Mouse (Mus musculus): ENCODE results near the gene Gp5. TPM values are rescaled to one million over a fixed set of nuclear protein-coding genes. Genes with fewer than 3 reads are reported as not detected.

Gp5 gene
- polyA plus RNA-seq, 1 experiment, result 0.50 TPM

GRCm38 (mm10) chr16:30299711-30300277, 10.8 kb downstream of the Gp5 start:
- Histone ChIP-seq H3K36me3 (ENCODE audit: control insufficient read depth, insufficient read depth) (no peaks in the 10 kb centered on the region), H3ac (ENCODE audit: control insufficient read depth, insufficient read length) (no peak overlapping the region), H3K4me2 (ENCODE audit: low read depth) (no peak overlapping the region), H3K27me3 (ENCODE audit: control insufficient read depth, insufficient read depth, insufficient read length) (no peaks in the 10 kb centered on the region), H3K4me3 (no peak overlapping the region), H3K79me2 (ENCODE audit: control insufficient read depth, insufficient read depth) (no peaks in the 10 kb centered on the region)
- TF ChIP-seq MYOD1 (IDR thresholded peaks at IDR 0.05; ENCODE audit: control insufficient read depth in 1 of 3, insufficient read length in 2 of 3, low read depth in 2 of 3) (no peak), REST (IDR thresholded peaks at IDR 0.05; ENCODE audit: insufficient read depth, insufficient read length) (peak; percentile 62)

DNA sequence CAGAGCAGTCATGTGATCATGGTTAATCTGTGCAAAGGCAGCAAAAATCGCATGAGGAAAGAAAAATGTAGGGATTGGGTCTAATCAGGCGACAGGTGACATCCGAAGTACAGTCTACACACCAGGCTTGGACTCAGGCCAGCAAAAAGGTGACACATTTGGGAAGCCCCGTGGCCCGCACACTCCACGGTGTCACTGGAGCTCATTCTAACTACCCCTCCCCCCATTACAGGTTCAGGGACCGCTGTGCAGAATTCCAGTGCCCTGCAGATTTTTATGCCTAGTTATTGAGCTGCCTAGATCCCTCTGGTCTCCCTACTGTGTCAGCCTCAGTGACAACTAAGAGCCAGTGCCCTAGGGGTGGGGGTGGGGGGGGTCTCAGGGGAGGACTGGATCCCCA, 13.1 kb downstream of the Gp5 start:
- no peaks in the 10 kb centered on the region for H3K36me3 ChIP-seq (ENCODE audit: control insufficient read depth, insufficient read depth)
- TF ChIP-seq MYOG (IDR thresholded peaks at IDR 0.05; ENCODE audit: control insufficient read depth in 1 of 3, insufficient read depth in 1 of 3, insufficient read length in 2 of 3, low read depth in 2 of 3) (no peak), MAX (IDR thresholded peaks at IDR 0.05; ENCODE audit: low read depth) (no peak), POLR2AphosphoS2 (IDR thresholded peaks at IDR 0.05; ENCODE audit: insufficient read length, low read depth) (no peak), TCF3 (IDR thresholded peaks at IDR 0.05; ENCODE audit: insufficient read length, low read depth) (no peak)

GRCm38 (mm10) chr16:30296601-30297275, 13.8 kb downstream of the Gp5 start:
- no peaks in the 10 kb centered on the region for H3K27me3 ChIP-seq (ENCODE audit: control insufficient read depth, insufficient read depth, insufficient read length)
- no peaks in the 10 kb centered on the region for H3K79me2 ChIP-seq (ENCODE audit: control insufficient read depth, insufficient read depth)
- H3K4me3 ChIP-seq, result no peak overlapping the region
- H3K36me3 ChIP-seq (ENCODE audit: control insufficient read depth, insufficient read depth), result no peaks in the 10 kb centered on the region
- H3K4me2 ChIP-seq (ENCODE audit: low read depth), result no peak overlapping the region
- TF ChIP-seq MAX (IDR thresholded peaks at IDR 0.05; ENCODE audit: low read depth) (no peak), POLR2AphosphoS2 (IDR thresholded peaks at IDR 0.05; ENCODE audit: insufficient read length, low read depth) (no peak), REST (IDR thresholded peaks at IDR 0.05; ENCODE audit: insufficient read depth, insufficient read length) (no peak), POLR2A (IDR thresholded peaks at IDR 0.05; ENCODE audit: insufficient read length, low read depth) (no peak), TCF12 (IDR thresholded peaks at IDR 0.05; ENCODE audit: insufficient read depth, poor library complexity, severe bottlenecking) (no peak), E2F4 (IDR thresholded peaks at IDR 0.05; ENCODE audit: insufficient read depth) (no peak), SRF (IDR thresholded peaks at IDR 0.05; ENCODE audit: control insufficient read depth, insufficient read length, low read depth) (no peak), MYOD1 (IDR thresholded peaks at IDR 0.05; ENCODE audit: control insufficient read depth in 1 of 3, insufficient read length in 2 of 3, low read depth in 2 of 3) (no peak), CEBPB (IDR thresholded peaks at IDR 0.05; ENCODE audit: insufficient read depth, poor library complexity, severe bottlenecking) (no peak), MYOG (IDR thresholded peaks at IDR 0.05; ENCODE audit: control insufficient read depth in 1 of 3, insufficient read depth in 1 of 3, insufficient read length in 2 of 3, low read depth in 2 of 3) (no peak), TCF3 (IDR thresholded peaks at IDR 0.05; ENCODE audit: insufficient read length, low read depth) (no peak), USF1 (IDR thresholded peaks at IDR 0.05; ENCODE audit: low read depth) (no peak)
- no peak overlapping the region for H3ac ChIP-seq (ENCODE audit: control insufficient read depth, insufficient read length)

More for the DNA sequence above, 13.1 kb downstream of the Gp5 start:
- Histone ChIP-seq H3K27me3 (ENCODE audit: control insufficient read depth, insufficient read depth, insufficient read length) (no peaks in the 10 kb centered on the region), H3K4me2 (ENCODE audit: low read depth) (no peak overlapping the region), H3K79me2 (ENCODE audit: control insufficient read depth, insufficient read depth) (no peaks in the 10 kb centered on the region), H3K4me3 (no peak overlapping the region), H3ac (ENCODE audit: control insufficient read depth, insufficient read length) (no peak overlapping the region)

GRCm38 (mm10) chr16:30295106-30295505, 15.5 kb downstream of the Gp5 start:
- Histone ChIP-seq H3K36me3 (ENCODE audit: control insufficient read depth, insufficient read depth) (no peaks in the 10 kb centered on the region), H3K4me2 (ENCODE audit: low read depth) (no peak overlapping the region), H3K4me3 (no peak overlapping the region), H3K79me2 (ENCODE audit: control insufficient read depth, insufficient read depth) (no peaks in the 10 kb centered on the region), H3ac (ENCODE audit: control insufficient read depth, insufficient read length) (no peak overlapping the region), H3K27me3 (ENCODE audit: control insufficient read depth, insufficient read depth, insufficient read length) (no peaks in the 10 kb centered on the region)
- TF ChIP-seq E2F4 (IDR thresholded peaks at IDR 0.05; ENCODE audit: insufficient read depth), result no peak
- TF ChIP-seq TCF3 (IDR thresholded peaks at IDR 0.05; ENCODE audit: insufficient read length, low read depth), result no peak
- TF ChIP-seq MYOD1 (IDR thresholded peaks at IDR 0.05; ENCODE audit: control insufficient read depth in 1 of 3, insufficient read length in 2 of 3, low read depth in 2 of 3), result no peak
- TF ChIP-seq CEBPB (IDR thresholded peaks at IDR 0.05; ENCODE audit: insufficient read depth, poor library complexity, severe bottlenecking), result no peak
- no peak for TF ChIP-seq POLR2A (IDR thresholded peaks at IDR 0.05; ENCODE audit: insufficient read length, low read depth)
- no peak for TF ChIP-seq USF1 (IDR thresholded peaks at IDR 0.05; ENCODE audit: low read depth)
- TF ChIP-seq MYOG (IDR thresholded peaks at IDR 0.05; ENCODE audit: control insufficient read depth in 1 of 3, insufficient read depth in 1 of 3, insufficient read length in 2 of 3, low read depth in 2 of 3), result no peak
- TF ChIP-seq SRF (IDR thresholded peaks at IDR 0.05; ENCODE audit: control insufficient read depth, insufficient read length, low read depth), result no peak
- no peak for TF ChIP-seq MAX (IDR thresholded peaks at IDR 0.05; ENCODE audit: low read depth)
- TF ChIP-seq TCF12 (IDR thresholded peaks at IDR 0.05; ENCODE audit: insufficient read depth, poor library complexity, severe bottlenecking), result no peak
- TF ChIP-seq REST (IDR thresholded peaks at IDR 0.05; ENCODE audit: insufficient read depth, insufficient read length), result no peak
- no peak for TF ChIP-seq POLR2AphosphoS2 (IDR thresholded peaks at IDR 0.05; ENCODE audit: insufficient read length, low read depth)

DNA sequence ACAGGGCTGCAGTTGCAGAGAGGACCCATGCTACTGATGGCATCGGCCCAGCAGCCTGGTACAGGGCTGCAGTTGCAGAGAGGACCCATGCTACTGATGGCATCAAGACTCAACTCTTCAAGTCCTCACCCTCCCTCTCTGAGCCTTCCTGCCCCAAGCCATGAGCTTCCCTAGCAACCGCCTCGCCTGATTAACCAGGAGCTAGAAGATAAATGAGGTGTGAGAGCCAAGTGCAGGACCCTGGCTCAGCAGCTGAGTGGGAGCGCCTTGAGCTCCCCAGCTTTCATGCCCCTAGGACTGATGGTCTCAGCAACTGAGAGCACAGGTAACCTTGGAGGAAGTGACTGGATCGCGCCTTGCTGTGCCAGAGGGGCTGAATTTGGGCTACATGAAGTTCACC, 20.1 kb downstream of the Gp5 start:
- Histone ChIP-seq H3K79me2 (ENCODE audit: control insufficient read depth, insufficient read depth) (no peaks in the 10 kb centered on the region), H3ac (ENCODE audit: control insufficient read depth, insufficient read length) (no peak overlapping the region), H3K4me3 (no peak overlapping the region), H3K4me2 (ENCODE audit: low read depth) (no peak overlapping the region), H3K36me3 (ENCODE audit: control insufficient read depth, insufficient read depth) (no peaks in the 10 kb centered on the region), H3K27me3 (ENCODE audit: control insufficient read depth, insufficient read depth, insufficient read length) (no peaks in the 10 kb centered on the region)
- no peak for TF ChIP-seq MYOG (IDR thresholded peaks at IDR 0.05; ENCODE audit: control insufficient read depth in 1 of 3, insufficient read depth in 1 of 3, insufficient read length in 2 of 3, low read depth in 2 of 3)
- TF ChIP-seq MAX (IDR thresholded peaks at IDR 0.05; ENCODE audit: low read depth), result no peak
- no peak for TF ChIP-seq POLR2AphosphoS2 (IDR thresholded peaks at IDR 0.05; ENCODE audit: insufficient read length, low read depth)
- TF ChIP-seq MYOD1 (IDR thresholded peaks at IDR 0.05; ENCODE audit: control insufficient read depth in 1 of 3, insufficient read length in 2 of 3, low read depth in 2 of 3), result no peak
- no peak for TF ChIP-seq TCF12 (IDR thresholded peaks at IDR 0.05; ENCODE audit: insufficient read depth, poor library complexity, severe bottlenecking)
- TF ChIP-seq POLR2A (IDR thresholded peaks at IDR 0.05; ENCODE audit: insufficient read length, low read depth), result no peak
- no peak for TF ChIP-seq E2F4 (IDR thresholded peaks at IDR 0.05; ENCODE audit: insufficient read depth)
